30 mouse cellular contexts compared by ENCODE assay signal in genomic region chr3:85133561-85133960, GRCm38 (mm10).
DNase-seq lines count a peak whose midpoint lies in the region; TF ChIP-seq lines count a peak whose summit lies in the region.
"Had no signal": no experiment of that assay in that cellular context is flagged by ENCODE, and none has a peak within 500 bp of the region (broad histone marks: within the 10 kb centered on the region; RNA-seq: fewer than 3 reads in every experiment).

No protein-coding gene starts in this region.

- no peak for TF ChIP-seq CTCF in layer of hippocampus, adult 2 months (conservative IDR thresholded peaks at IDR 0.05)

- intact Hi-C loops in left cerebral cortex, postnatal 14 days (cut with DNase I) = no loop called here
- intact Hi-C loops in left cerebral cortex, postnatal 10 days (cut with DNase I) = no loop called here
- intact Hi-C loops in left cerebral cortex, postnatal 25 days (cut with DNase I) = no loop called here

- no peak overlapping the region for H3K4me3 ChIP-seq in layer of hippocampus, adult 2 months
- H3K4me3 ChIP-seq: erythroblast, embryonic 14.5 days; forebrain, embryonic 13.5 days; hindbrain, embryonic 12.5 days; intestine, embryonic 15.5 days; liver, embryonic 12.5 days; neural tube, embryonic 12.5 days had no signal

- DNase-seq in layer of hippocampus, adult 11-12 months (ENCODE audit: low spot score) = peak; percentile 36
- no peak for DNase-seq in layer of hippocampus, postnatal 25 days (ENCODE audit: extremely low spot score in 1 of 2, low spot score in 1 of 2)
- DNase-seq in left cerebral cortex, postnatal 14 days (ENCODE audit: low spot score in 2 of 2) = peak; percentile 26 to 59
- DNase-seq in left cerebral cortex, postnatal 10 days (ENCODE audit: extremely low spot score in 1 of 2, low spot score in 2 of 2) = no peak
- peak; percentile 42 to 44 for DNase-seq in layer of hippocampus, adult 2 months (ENCODE audit: low spot score in 2 of 2)
- peak; percentile 39 to 85 for DNase-seq in left cerebral cortex, postnatal 25 days (ENCODE audit: low spot score in 2 of 2)
- no peak for DNase-seq in thymus, postnatal 36 days
- DNase-seq: adrenal gland, postnatal 25 days; B cell, adult 2 months; cerebellum, adult 2 months; cerebellum, postnatal 14 days; gastrocnemius, postnatal 25 days; heart, adult 11 months; heart, postnatal 36 days; kidney, adult 2 months; kidney, postnatal 4 days; liver, postnatal 0 days; lung, postnatal 36 days; right cerebral cortex, postnatal 25 days; spleen, adult 18-20 months; thymus, adult 18-20 months; thymus, postnatal 25 days had no signal

- peak overlapping the region; percentile 81 for H3K27ac ChIP-seq in layer of hippocampus, adult 2 months
- H3K27ac ChIP-seq: forebrain, embryonic 13.5 days; hindbrain, embryonic 12.5 days; hindbrain, postnatal 0 days; intestine, embryonic 15.5 days; kidney, postnatal 0 days; liver, embryonic 12.5 days; neural tube, embryonic 12.5 days had no signal

Comparison
In these comparisons a context has a peak if more than half of its experiments do, and no peak if none do; other contexts are left out.
1. DNase-seq: peak in layer of hippocampus, adult 11-12 months (single experiment), left cerebral cortex, postnatal 14 days (2 of 2), layer of hippocampus, adult 2 months (2 of 2) and left cerebral cortex, postnatal 25 days (2 of 2); none in layer of hippocampus, postnatal 25 days (0 of 2), left cerebral cortex, postnatal 10 days (0 of 2) and thymus, postnatal 36 days (0 of 2).